Mouse (Mus musculus): Measurements from ENCODE around the gene Ism1.

GRCm38 (mm10) chr2:139677809-139678274 is at the start of gene Ism1:
- no peak for TF ChIP-seq HCFC1 (IDR thresholded peaks at IDR 0.05; ENCODE audit: borderline replicate concordance, insufficient read depth, low read length)
- no peak for TF ChIP-seq ZNF384 (IDR thresholded peaks at IDR 0.05; ENCODE audit: low read depth, low read length)
- TF ChIP-seq ZC3H11A (IDR thresholded peaks at IDR 0.05; ENCODE audit: borderline replicate concordance, low read depth, low read length) = no peak
- no peak for TF ChIP-seq MAFK (IDR thresholded peaks at IDR 0.05; ENCODE audit: insufficient read depth, low read depth, low read length)
- TF ChIP-seq CHD2 (IDR thresholded peaks at IDR 0.05; ENCODE audit: low read depth, low read length) = no peak
